Mouse (Mus musculus) cerebellum, postnatal 14 days (tissue): ENCODE results near the gene Dop1b.
A peak's percentile ranks its signal among the peaks of the same experiment; 100 is the strongest.

ENCODE experiments used
- DNase-seq, 2 experiments: peaks; one replicate each; pipeline ENCODE4 v3.0.0; 2021; ENCODE audit warnings: mixed read lengths in 2 of 2

Gene Dop1b

DNA sequence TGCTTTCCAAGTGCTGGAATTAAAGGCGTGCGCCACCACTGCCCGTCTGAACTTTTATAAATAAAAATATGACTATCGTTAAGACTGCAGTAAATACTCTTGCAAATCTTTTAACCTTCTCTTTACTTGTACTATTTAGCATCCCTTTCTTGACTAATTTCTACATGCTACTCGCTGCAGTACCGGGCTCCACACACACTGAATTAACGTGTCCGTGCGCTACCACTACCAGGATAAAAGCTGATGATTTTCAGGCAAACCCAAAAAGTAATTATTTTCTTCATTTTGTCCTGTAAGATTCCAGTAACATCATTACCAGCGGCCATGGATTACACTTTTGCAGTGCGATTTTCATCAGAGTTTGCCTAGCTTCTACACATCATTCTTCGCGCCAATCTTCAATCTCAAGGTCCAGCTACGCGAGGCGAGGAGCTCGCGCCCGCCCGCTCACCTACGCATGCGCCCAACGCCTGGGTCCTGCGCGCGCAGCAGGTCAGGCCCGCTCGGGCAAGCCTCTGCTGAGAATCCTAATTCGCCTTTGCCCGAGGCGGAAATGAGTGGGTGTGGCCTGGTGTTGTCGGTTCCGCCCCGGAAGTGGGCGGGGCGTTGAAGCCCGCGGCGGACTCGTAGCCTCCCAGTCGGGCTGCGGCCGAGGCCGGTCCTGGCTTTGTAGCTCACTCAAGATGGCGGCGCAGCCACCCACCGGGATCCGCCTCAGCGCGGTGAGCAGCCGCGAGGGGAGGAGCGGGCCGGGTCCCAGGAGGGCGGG lies 120.1 kb downstream of the Dop1b start, which contains the start of gene Morc3:
TSS of gene Morc3 (plus strand) at position 495 of the 769 bp plus-strand sequence.
- peak; percentile 100 for DNase-seq

DNA sequence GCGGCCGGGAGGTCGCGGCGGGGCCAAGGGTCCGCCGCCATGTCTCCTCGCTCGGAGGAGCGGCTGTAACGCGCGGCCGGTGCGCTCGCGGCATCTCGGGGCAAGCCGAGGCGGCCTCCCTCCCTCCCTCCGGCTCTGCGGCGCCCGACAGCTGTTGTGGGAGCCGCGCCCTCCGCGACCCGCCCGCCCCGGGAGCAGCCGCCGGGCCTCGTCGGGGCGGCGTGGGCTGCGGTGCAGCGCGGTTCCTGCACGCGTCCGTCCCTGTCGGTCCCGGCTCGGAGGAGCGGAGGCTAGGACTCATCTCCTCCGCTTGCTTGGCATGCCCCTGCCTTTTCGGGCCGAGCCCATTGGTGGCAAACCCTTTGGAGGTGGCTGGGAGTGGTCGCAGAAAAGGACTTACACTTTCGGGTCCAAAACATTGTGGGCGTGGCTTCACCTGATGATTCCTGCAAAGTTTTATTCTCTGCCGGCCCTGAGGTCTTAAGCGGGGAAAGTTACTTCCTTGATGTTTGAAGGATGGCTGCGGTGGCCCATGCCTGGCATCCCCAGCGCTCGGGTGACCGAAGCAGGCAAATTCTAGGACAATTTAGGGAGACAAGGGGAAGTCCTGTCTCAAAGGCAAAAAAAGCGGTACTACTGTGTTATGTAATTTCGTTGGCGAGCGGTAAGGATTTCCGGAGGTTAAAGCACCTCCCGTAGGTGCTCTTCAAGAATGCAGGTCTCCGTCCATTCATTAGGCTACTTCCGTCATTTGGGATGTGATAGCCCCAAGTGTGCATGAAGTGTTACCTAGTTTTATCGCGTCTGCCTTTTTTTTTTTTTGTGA lies 121.0 kb downstream of the Dop1b start:
- peak; percentile 54 to 64 for DNase-seq

DNA sequence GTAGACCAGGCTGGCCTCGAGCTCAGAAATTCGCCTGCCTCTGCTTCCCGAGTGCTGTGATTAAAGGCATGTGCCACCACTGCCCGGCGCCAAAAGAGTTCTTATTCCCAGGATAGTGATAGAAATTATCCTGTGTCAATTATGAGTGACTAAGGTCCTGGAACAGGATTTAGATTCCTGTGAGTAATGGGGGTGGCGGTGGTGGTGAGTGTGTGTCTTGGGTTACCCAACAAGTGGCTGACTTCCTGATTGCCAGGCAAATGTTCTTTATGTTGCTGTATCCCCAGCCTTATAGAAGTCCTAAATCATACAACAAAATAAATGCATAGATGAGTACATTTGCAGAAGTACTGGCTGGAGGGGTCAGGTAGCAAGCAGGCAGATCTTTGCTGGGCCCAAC lies 121.8 kb downstream of the Dop1b start:
- no peak for DNase-seq

DNA sequence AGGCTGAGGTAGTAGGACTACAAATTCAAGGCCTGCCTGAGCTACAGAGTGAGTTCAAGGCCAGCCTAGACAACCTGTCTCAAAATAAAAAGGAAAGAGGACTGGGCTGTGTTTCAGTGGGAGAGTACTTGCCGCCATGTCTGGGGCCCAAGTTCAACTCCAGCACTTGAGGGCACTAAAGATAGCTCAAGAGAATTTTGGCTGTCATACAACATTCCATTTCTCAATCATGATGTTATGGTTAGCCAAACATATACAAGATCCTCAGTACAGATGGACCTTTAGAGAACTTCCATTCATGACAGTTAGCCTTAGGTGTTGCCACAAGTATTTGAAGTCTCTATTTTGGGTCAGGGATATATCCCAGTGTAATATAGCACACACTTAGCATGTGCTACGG lies 122.4 kb downstream of the Dop1b start:
- DNase-seq: no peak

DNA sequence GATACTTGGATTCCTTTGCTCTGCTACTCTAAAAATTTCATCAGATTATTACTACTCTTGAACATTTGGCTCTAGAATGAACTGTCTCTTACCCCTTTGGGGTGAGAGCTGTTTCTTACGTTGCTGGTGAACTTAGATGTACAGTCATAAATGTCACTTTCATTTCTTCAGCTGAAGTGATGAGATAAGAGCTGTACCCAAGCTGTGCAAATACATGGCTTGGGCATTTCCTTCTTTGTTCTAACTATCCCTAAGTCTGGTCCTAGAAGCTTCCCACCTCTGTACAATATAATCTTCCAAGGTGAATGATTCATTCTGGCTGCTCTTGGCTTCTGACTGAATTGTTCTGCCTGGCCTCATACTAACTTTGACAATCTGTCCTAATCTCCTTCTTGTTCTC lies 127.3 kb downstream of the Dop1b start:
- DNase-seq: no peak

DNA sequence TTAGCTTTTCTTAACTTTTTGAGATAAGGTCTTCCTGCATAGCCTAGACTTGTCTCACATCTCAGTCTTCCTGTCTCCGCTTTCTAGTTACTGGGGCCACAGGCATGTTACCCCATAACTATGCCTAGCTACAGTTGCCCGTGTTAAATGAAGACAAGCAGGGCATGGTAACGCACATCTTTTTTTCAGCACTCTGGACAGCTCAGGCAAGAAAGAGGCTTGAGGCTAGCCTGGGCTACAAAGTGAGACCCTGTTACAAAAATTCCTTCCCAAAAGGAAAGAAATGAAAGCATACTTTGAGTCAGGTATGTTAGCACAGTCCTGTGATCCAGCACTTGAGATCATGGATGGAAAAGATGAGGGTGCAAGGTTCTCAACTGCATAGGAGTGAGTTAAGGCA lies 138.8 kb downstream of the Dop1b start:
- DNase-seq: no peak

DNA sequence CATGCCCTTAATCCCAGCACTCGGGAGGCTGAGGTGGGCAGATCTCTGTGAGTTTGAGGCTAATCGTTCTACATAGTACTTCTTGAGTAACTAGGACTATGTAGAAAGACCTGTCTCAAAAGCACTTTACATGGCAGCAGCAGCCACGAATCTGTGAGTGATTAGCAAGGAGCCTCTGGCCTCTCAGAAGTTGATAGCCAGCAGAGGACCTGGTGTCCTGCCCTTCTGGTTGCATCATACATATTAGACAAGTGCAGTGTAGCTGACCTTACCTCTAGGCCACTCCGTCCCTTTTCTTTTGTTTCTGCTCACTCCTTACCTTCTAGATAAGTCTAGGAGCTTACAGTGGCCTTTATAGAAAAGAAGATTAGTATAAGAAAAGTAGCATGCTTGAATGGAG lies 148.3 kb downstream of the Dop1b start:
- DNase-seq: no peak
